In the genomic region with DNA sequence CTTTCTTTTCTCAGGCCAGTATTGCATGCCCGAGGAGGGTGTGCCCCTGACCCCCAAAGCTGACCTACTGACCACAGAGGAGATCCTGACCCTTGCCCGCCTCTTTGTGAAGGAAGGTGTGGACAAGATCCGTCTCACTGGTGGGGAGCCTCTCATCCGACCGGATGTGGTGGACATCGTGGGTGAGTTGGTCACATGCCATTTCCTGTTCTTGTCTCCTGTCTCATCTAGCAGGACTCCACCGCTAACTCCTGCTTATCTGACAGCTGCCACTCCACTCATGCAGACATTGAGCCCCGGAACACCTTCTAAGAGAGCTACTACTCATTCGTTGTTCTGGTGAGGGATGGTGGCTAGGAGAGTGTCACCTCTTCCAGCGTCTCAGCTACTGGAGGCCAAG, we compare ENCODE assay signal across 16 mouse cellular contexts. TPM values are rescaled to one million over a fixed set of nuclear protein-coding genes. Genes with fewer than 3 reads are reported as not detected.
A peak's percentile ranks its signal among the peaks of the same experiment; 100 is the strongest.
DNase-seq lines count a peak whose midpoint lies in the region; ATAC-seq lines count a peak whose summit lies in the region.
"Had no signal": no experiment of that assay in that cellular context is flagged by ENCODE, and none has a peak within 500 bp of the region (broad histone marks: within the 10 kb centered on the region; RNA-seq: fewer than 3 reads in every experiment).

No protein-coding gene starts in this region.

- peaks cover 61% of the 10 kb centered on the region for H3K4me1 ChIP-seq in liver, embryonic 11.5 days (replicated peaks; ENCODE audit: control insufficient read depth, insufficient read depth, low read length)

- H3K36me3 ChIP-seq in liver, embryonic 11.5 days (ENCODE audit: control insufficient read depth, insufficient read depth, low read length): peaks cover 26% of the 10 kb centered on the region

- peak overlapping the region; percentile 48; the same call in 1 of the 2 replicates for H3K27ac ChIP-seq in liver, embryonic 11.5 days (ENCODE audit: low read depth, low read length)

- no peak overlapping the region for H3K4me3 ChIP-seq in liver, embryonic 11.5 days (ENCODE audit: low read depth, low read length)
- H3K4me3 ChIP-seq: erythroblast, embryonic 14.5 days; myocyte had no signal

- no peaks in the 10 kb centered on the region for H3K27me3 ChIP-seq in liver, embryonic 11.5 days (replicated peaks; ENCODE audit: control insufficient read depth, insufficient read depth, low read length)
- H3K27me3 ChIP-seq: Patski had no signal

- no peak overlapping the region for H3K9ac ChIP-seq in liver, embryonic 11.5 days (ENCODE audit: low read depth, low read length)
- H3K9ac ChIP-seq: forebrain, postnatal 0 days had no signal

- 48% methylated on average over 10 of the region's 10 CpGs for WGBS in liver, embryonic 11.5 days

- H3K9me3 ChIP-seq in liver, embryonic 11.5 days (ENCODE audit: control insufficient read depth, low read length): no peaks in the 10 kb centered on the region

- peak; percentile 10 for DNase-seq in CD4-positive, CD25-positive, alpha-beta regulatory T cell, adult 2 months (ENCODE audit: low read depth, low spot score)
- DNase-seq in spleen, postnatal 10 days (ENCODE audit: low spot score in 2 of 2): peak; percentile 15 to 18
- no peak for DNase-seq in spleen, postnatal 14 days (ENCODE audit: low spot score in 2 of 2)
- no peak for DNase-seq in liver, embryonic 11.5 days (ENCODE audit: low spot score)
- no peak for DNase-seq in right cerebral cortex, postnatal 4 days
- DNase-seq in right cerebral cortex, postnatal 25 days: no peak
- DNase-seq: forebrain, postnatal 0 days; right cerebral cortex, adult 18-20 months; thymus, adult 2 months had no signal

- no peak overlapping the region for H3K4me2 ChIP-seq in liver, embryonic 11.5 days
- H3K4me2 ChIP-seq: midbrain, embryonic 11.5 days had no signal

- no peak for ATAC-seq in CD4-positive, CD25-positive, alpha-beta regulatory T cell, adult 4 months
- ATAC-seq in liver, embryonic 11.5 days (replicated peaks; ENCODE audit: low FRiP score): no peak
- ATAC-seq in megakaryocyte progenitor cell, adult 5-6 weeks (replicated peaks; ENCODE audit: poor library complexity): peak; percentile 13
- ATAC-seq: forebrain, postnatal 0 days; intestine, postnatal 0 days; Patski had no signal

RNA-seq across cellular contexts. Expression of a gene that starts 6.9 kb away (rescaled TPM):
- 10 to 100 TPM; 12.4 to 13.7 TPM for polyA plus RNA-seq in CD4-positive, CD25-positive, alpha-beta regulatory T cell, adult 4 months (2017; shearing (Covaris generic))
- 15.8 and 16.2 TPM in 2 replicates for polyA plus RNA-seq in liver, embryonic 11.5 days (2014; fragmentation: Nextera tagmentation; extraction: Ambion mirVana)
- total RNA-seq in megakaryocyte progenitor cell, adult 5-6 weeks (2015): 31.7 and 35.7 TPM in 2 replicates
- total RNA-seq in megakaryocyte progenitor cell, adult 5-6 weeks (2017): 13.8 and 15.7 TPM in 2 replicates

Comparison
In these comparisons a context has a peak if more than half of its experiments do, and no peak if none do; other contexts are left out.
1. DNase-seq: peak in CD4-positive, CD25-positive, alpha-beta regulatory T cell, adult 2 months (single experiment) and spleen, postnatal 10 days (2 of 2); none in spleen, postnatal 14 days (0 of 2), liver, embryonic 11.5 days (single experiment), right cerebral cortex, postnatal 4 days (single experiment) and right cerebral cortex, postnatal 25 days (single experiment).